ENCODE assay signal across 8 mouse cellular contexts in the genomic region with DNA sequence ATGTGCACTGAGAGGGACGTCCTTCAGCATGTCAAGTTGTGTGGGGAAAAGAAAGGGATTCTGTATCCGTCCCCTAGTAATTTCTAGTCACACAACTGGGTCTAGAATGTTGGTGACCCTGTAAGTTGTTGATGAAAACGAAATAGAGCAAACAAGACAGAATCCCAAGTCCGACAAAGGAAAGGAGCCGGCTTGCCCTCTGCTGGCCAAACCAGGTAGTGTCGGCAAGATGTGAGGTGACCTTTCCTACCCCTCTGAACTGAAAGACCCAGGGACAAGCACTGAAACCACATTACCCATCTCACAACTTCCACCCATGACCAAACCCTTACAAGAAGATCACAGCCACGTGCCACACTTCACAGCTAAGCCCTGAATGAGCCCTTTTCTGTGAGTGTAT. TPM values are rescaled to one million over a fixed set of nuclear protein-coding genes. Genes with fewer than 3 reads are reported as not detected.
DNase-seq lines count a peak whose midpoint lies in the region; ATAC-seq and TF ChIP-seq lines count a peak whose summit lies in the region.

No protein-coding gene starts in this region.

- H3K36me3 ChIP-seq in heart, embryonic 12.5 days: no peaks in the 10 kb centered on the region
- H3K36me3 ChIP-seq in embryonic facial prominence, embryonic 10.5 days (replicated peaks): no peaks in the 10 kb centered on the region

- peak; percentile 95 for TF ChIP-seq CTCF in lung, adult 2 months (IDR thresholded peaks at IDR 0.05; ENCODE audit: insufficient read depth, low read length)

- H3K4me1 ChIP-seq in heart, embryonic 12.5 days (replicated peaks): no peaks in the 10 kb centered on the region
- no peaks in the 10 kb centered on the region for H3K4me1 ChIP-seq in embryonic facial prominence, embryonic 10.5 days
- H3K4me1 ChIP-seq in lung, adult 2 months (ENCODE audit: control insufficient read depth, insufficient read depth, low read length): peaks cover 2% of the 10 kb centered on the region; the same call in 1 of the 2 replicates

- no peak overlapping the region for H3K4me2 ChIP-seq in heart, embryonic 12.5 days

- no peak for TF ChIP-seq POLR2A in lung, adult 2 months (IDR thresholded peaks at IDR 0.05; ENCODE audit: borderline replicate concordance, extremely low read depth, low read depth, low read length)

- no peak for ATAC-seq in heart, embryonic 12.5 days (ENCODE audit: insufficient number of reproducible peaks, low FRiP score)

- H3K4me3 ChIP-seq in heart, embryonic 12.5 days: no peak overlapping the region
- H3K4me3 ChIP-seq in embryonic facial prominence, embryonic 10.5 days: no peak overlapping the region
- no peak overlapping the region for H3K4me3 ChIP-seq in lung, adult 2 months (replicated peaks; ENCODE audit: extremely low read depth, low read depth, low read length)

- peak; percentile 58 to 90 for DNase-seq in heart, adult 18-20 months
- peak; percentile 59 for DNase-seq in CD4-positive helper T cell, adult 2 months (ENCODE audit: low read depth, low spot score)
- peak; percentile 75 to 80 for DNase-seq in adrenal gland, postnatal 36 days
- peak; percentile 76 for DNase-seq in embryonic facial prominence, embryonic 10.5 days (ENCODE audit: low spot score)
- DNase-seq in kidney, adult 8-10 months: peak; percentile 31 to 78
- peak; percentile 84 for DNase-seq in lung, adult 2 months
- peak; percentile 60 for DNase-seq in right cerebral cortex, postnatal 4 days

- no peaks in the 10 kb centered on the region for H3K27me3 ChIP-seq in heart, embryonic 12.5 days (replicated peaks)
- 0 out of 2 replicates have a peak, but pooled peaks cover 6% of the 10 kb centered on the region for H3K27me3 ChIP-seq in embryonic facial prominence, embryonic 10.5 days (replicated peaks; ENCODE audit: low read depth, poor library complexity, severe bottlenecking)

- no peak overlapping the region for H3K9ac ChIP-seq in heart, embryonic 12.5 days

- H3K9me3 ChIP-seq in heart, embryonic 12.5 days (replicated peaks): peaks cover 4% of the 10 kb centered on the region
- H3K9me3 ChIP-seq in embryonic facial prominence, embryonic 10.5 days: peaks cover 4% of the 10 kb centered on the region; the same call in 1 of the 2 replicates

- H3K27ac ChIP-seq in heart, embryonic 12.5 days (ENCODE audit: poor library complexity, severe bottlenecking): no peak overlapping the region
- no peak overlapping the region for H3K27ac ChIP-seq in embryonic facial prominence, embryonic 10.5 days (replicated peaks)

- 13% methylated on average over 7 of the region's 7 CpGs for WGBS in heart, embryonic 12.5 days
- 13% methylated on average over 7 of the region's 7 CpGs for WGBS in embryonic facial prominence, embryonic 10.5 days
- WGBS in lung, adult 2 months: 8% methylated on average over 7 of the region's 7 CpGs

RNA-seq across cellular contexts. Expression of a gene that starts 20.1 kb away (rescaled TPM):
- total RNA-seq in heart, adult 18-20 months (2021): 1 to 10 TPM; 2.1 to 2.3 TPM
- polyA plus RNA-seq in heart, embryonic 12.5 days (2016; fragmentation: Nextera tagmentation; extraction: Ambion mirVana): 1.3 and 1.4 TPM in 2 replicates
- total RNA-seq in adrenal gland, postnatal 36 days (2021): 10 to 100 TPM in 1 of 2 experiments, 1 to 10 TPM in 1; 3.1 to 10.6 TPM
- polyA plus RNA-seq in embryonic facial prominence, embryonic 10.5 days (2016; fragmentation: Nextera tagmentation; extraction: Ambion mirVana): 1.8 and 2.3 TPM in 2 replicates
- polyA plus RNA-seq in lung, adult 2 months (2012; rRNA removed): 11.4 and 14.1 TPM in 2 replicates

RNA-seq across cellular contexts. Expression of a gene that starts 34.0 kb away (rescaled TPM):
- 10 to 100 TPM; 89.4 to 92.1 TPM for total RNA-seq in heart, adult 18-20 months (2021)
- 40.2 and 40.3 TPM in 2 replicates for polyA plus RNA-seq in heart, embryonic 12.5 days (2016; fragmentation: Nextera tagmentation; extraction: Ambion mirVana)
- 100 to 1,000 TPM; 159 to 213 TPM for total RNA-seq in adrenal gland, postnatal 36 days (2021)
- polyA plus RNA-seq in embryonic facial prominence, embryonic 10.5 days (2016; fragmentation: Nextera tagmentation; extraction: Ambion mirVana): 40.0 and 41.4 TPM in 2 replicates
- 149 and 280 TPM in 2 replicates for polyA plus RNA-seq in lung, adult 2 months (2012; rRNA removed)
